Mouse (Mus musculus) gastrocnemius, postnatal 25 days (tissue): ENCODE measurements around the gene Hist1h2an. TPM values are rescaled to one million over a fixed set of nuclear protein-coding genes. Genes with fewer than 3 reads are reported as not detected.
"Not testable (repeated sequence)": the region's sequence is repeated elsewhere in the genome, so short reads cannot be mapped to it uniquely, and the experiment has no call there.

Source experiments
- DNase-seq: peaks from one replicate; pipeline ENCODE4 v3.0.0; 2022
- total RNA-seq, 2 experiments: library from RNA; stranded (reverse); gene quantifications; 1 replicate in 1 of 2; 2 replicates in 1 of 2; pipeline ENCODE4 v1.2.3; 2021

The Hist1h2an gene
- total RNA-seq, 2 experiments from 2014 or later: 1.0 to 2.4 TPM

GRCm38 (mm10) chr13:21783255-21783617 lies 3.8 kb downstream of the Hist1h2an start, which contains the start of gene Hist1h3i:
Gene Hist1h3i, minus strand, starts transcription at chr13:21783370.
- peak; percentile 17 for DNase-seq

- DNase-seq: not testable (repeated sequence)
Measured at GRCm38 (mm10) chr13:21782361-21783254, 4.4 kb downstream of the Hist1h2an start.

GRCm38 (mm10) chr13:21781639-21782038 lies 5.4 kb downstream of the Hist1h2an start:
- DNase-seq: no peak

- DNase-seq: no peak
Measured at GRCm38 (mm10) chr13:21781021-21781555, 5.9 kb downstream of the Hist1h2an start.

GRCm38 (mm10) chr13:21779767-21780731 lies 7.0 kb downstream of the Hist1h2an start, which contains the start of gene Hist1h1b:
Gene Hist1h1b, minus strand, starts transcription at chr13:21780625.
- peak; percentile 30 for DNase-seq

GRCm38 (mm10) chr13:21778814-21779766 lies 7.9 kb downstream of the Hist1h2an start:
- peak; percentile 50 for DNase-seq

- DNase-seq: no peak
Measured at GRCm38 (mm10) chr13:21755707-21756106, 31.3 kb downstream of the Hist1h2an start.

- DNase-seq: not testable (repeated sequence)
Measured at GRCm38 (mm10) chr13:21754294-21755001, 32.6 kb downstream of the Hist1h2an start.

GRCm38 (mm10) chr13:21753524-21754285 lies 33.3 kb downstream of the Hist1h2an start, which contains the start of the genes Hist1h2ak and Hist1h2bn:
Gene Hist1h2ak, minus strand, starts transcription at chr13:21753827.
Gene Hist1h2bn, plus strand, starts transcription at chr13:21754123.
- DNase-seq: peak; percentile 46

GRCm38 (mm10) chr13:21753051-21753523 lies 33.9 kb downstream of the Hist1h2an start:
- DNase-seq: no peak

- no peak for DNase-seq
Measured at GRCm38 (mm10) chr13:21752356-21752755, 34.7 kb downstream of the Hist1h2an start.

GRCm38 (mm10) chr13:21751827-21752226 lies 35.2 kb downstream of the Hist1h2an start:
- DNase-seq: no peak

GRCm38 (mm10) chr13:21751417-21751816 lies 35.6 kb downstream of the Hist1h2an start:
- no peak for DNase-seq

GRCm38 (mm10) chr13:21750159-21751017 lies 36.6 kb downstream of the Hist1h2an start, which contains the start of gene Hist1h4k:
Gene Hist1h4k, minus strand, starts transcription at chr13:21750505.
- peak; percentile 79 for DNase-seq

- no peak for DNase-seq
Measured at GRCm38 (mm10) chr13:21749387-21750158, 37.4 kb downstream of the Hist1h2an start.

- DNase-seq: no peak
Measured at GRCm38 (mm10) chr13:21745006-21745405, 42.0 kb downstream of the Hist1h2an start.
